Mouse (Mus musculus) liver, embryonic 12.5 days (tissue): ENCODE results near the gene Prok1. TPM values are rescaled to one million over a fixed set of nuclear protein-coding genes. Genes with fewer than 3 reads are reported as not detected.
A peak's percentile ranks its signal among the peaks of the same experiment; 100 is the strongest.

ENCODE experiments used
- ATAC-seq: fragments of 200-750 bp; cut with Nextera tagmentation; 2 replicates; pipeline ENCODE4 v1.8.0; 2017; ENCODE audit warnings: moderate number of reproducible peaks, mild to moderate bottlenecking, moderate library complexity
- H3K27ac ChIP-seq: fragments of 300-500 bp; sonication (generic); 2 replicates; pipeline ENCODE4 v1.5.1; 2016; ENCODE audit warnings: mild to moderate bottlenecking
- H3K27me3 ChIP-seq: fragments of 300-500 bp; sonication (generic); replicated peaks from 2 replicates; pipeline ENCODE4 v1.6.1; 2016; ENCODE audit warnings: mild to moderate bottlenecking, moderate library complexity
- H3K36me3 ChIP-seq: fragments of 300-500 bp; sonication (generic); 2 replicates; pipeline ENCODE4 v1.6.1; 2016; ENCODE audit warnings: mild to moderate bottlenecking, moderate library complexity
- H3K4me1 ChIP-seq: fragments of 300-500 bp; sonication (generic); 2 replicates; pipeline ENCODE4 v1.6.1; 2016
- H3K4me2 ChIP-seq: fragments of 300-500 bp; sonication (generic); 2 replicates; pipeline ENCODE4 v1.6.1; 2016; ENCODE audit warnings: mild to moderate bottlenecking, moderate library complexity
- H3K4me3 ChIP-seq: fragments of 300-500 bp; sonication (generic); 2 replicates; pipeline ENCODE4 v1.5.1; 2016; ENCODE audit warnings: mild to moderate bottlenecking, moderate library complexity
- H3K9ac ChIP-seq: fragments of 300-500 bp; sonication (generic); 2 replicates; pipeline ENCODE4 v1.6.1; 2016; ENCODE audit warnings: mild to moderate bottlenecking, moderate library complexity
- H3K9me3 ChIP-seq: fragments of 300-500 bp; sonication (generic); replicated peaks from 2 replicates; pipeline ENCODE4 v1.6.1; 2016; ENCODE audit warnings: mild to moderate bottlenecking, moderate library complexity
- WGBS: fragments of 180-500 bp; shearing (Covaris S2); methylation state at CpG from one replicate; pipeline ENCODE4 v1.1.7; 2016; ENCODE audit not compliant: insufficient replicate concordance; 5-methylcytosine and 5-hydroxymethylcytosine counted together
- polyA plus RNA-seq: library from polyadenylated mRNA; unstranded; fragments of >200 nt; fragmentation: Nextera tagmentation; extraction: Ambion mirVana; gene quantifications from 2 replicates; pipeline ENCODE4 v1.2.1, GENCODE M21; 2016

Gene Prok1
- polyA plus RNA-seq: not detected in 2 replicates

- Histone ChIP-seq H3K4me3 (no peak within 1 kb of the TSS), H3K4me1 (no peaks in the 10 kb centered on the region), H3K27me3 (0 out of 2 replicates have a peak, but pooled peaks cover 5% of the 10 kb centered on the region), H3K9ac (no peak within 1 kb of the TSS), H3K4me2 (no peak within 1 kb of the TSS), H3K36me3 (no peaks in the 10 kb centered on the region), H3K27ac (no peak within 1 kb of the TSS), H3K9me3 (no peaks in the 10 kb centered on the region)
- WGBS: 74% methylated on average over 9 of the region's 9 CpGs
- no peak for ATAC-seq
These were observed at the start of gene Prok1 for GRCm38 (mm10) chr3:107239607-107240006. Prok1 (minus strand) TSS chr3:107239707.

GRCm38 (mm10) chr3:107287346-107287745 lies 47.8 kb upstream of the Prok1 start:
- Histone ChIP-seq H3K4me1 (0 out of 2 replicates have a peak, but pooled peaks cover 12% of the 10 kb centered on the region), H3K36me3 (peaks cover 23% of the 10 kb centered on the region), H3K27me3 (no peaks in the 10 kb centered on the region), H3K4me2 (no peak overlapping the region), H3K27ac (no peak overlapping the region), H3K9me3 (no peaks in the 10 kb centered on the region), H3K4me3 (no peak overlapping the region), H3K9ac (no peak overlapping the region)
- no peak for ATAC-seq

- Histone ChIP-seq H3K27ac (no peak overlapping the region), H3K27me3 (no peaks in the 10 kb centered on the region), H3K4me3 (no peak overlapping the region), H3K4me2 (no peak overlapping the region), H3K9me3 (no peaks in the 10 kb centered on the region), H3K4me1 (0 out of 2 replicates have a peak, but pooled peaks cover 12% of the 10 kb centered on the region), H3K9ac (no peak overlapping the region), H3K36me3 (peaks cover 33% of the 10 kb centered on the region)
- WGBS: 73% methylated on average over 2 of the region's 2 CpGs
- no peak for ATAC-seq
These were observed 46.6 kb upstream of the Prok1 start for GRCm38 (mm10) chr3:107286123-107286522.

- peak within 1 kb of the TSS; percentile 92 for H3K4me3 ChIP-seq
- peaks cover 19% of the 10 kb centered on the region for H3K4me1 ChIP-seq
- H3K27ac ChIP-seq: peak within 1 kb of the TSS; percentile 56
- peak within 1 kb of the TSS; percentile 81 for H3K4me2 ChIP-seq
- peak; percentile 89 for ATAC-seq
- WGBS: 3% methylated on average over 43 of the region's 43 CpGs
- H3K9ac ChIP-seq: peak within 1 kb of the TSS; percentile 82
- H3K27me3 ChIP-seq: peaks cover 8% of the 10 kb centered on the region
- H3K9me3 ChIP-seq: no peaks in the 10 kb centered on the region
- H3K36me3 ChIP-seq: peaks cover 23% of the 10 kb centered on the region
These were observed 39.2 kb upstream of the Prok1 start, which contains the start of gene Lamtor5 for GRCm38 (mm10) chr3:107278479-107279269. Lamtor5 (plus strand) TSS chr3:107278858.

GRCm38 (mm10) chr3:107276626-107277025 lies 37.1 kb upstream of the Prok1 start:
- no peak for ATAC-seq
- 77% methylated on average over 3 of the region's 3 CpGs for WGBS
- peaks cover 8% of the 10 kb centered on the region for H3K27me3 ChIP-seq
- peaks cover 2% of the 10 kb centered on the region for H3K36me3 ChIP-seq
- H3K4me1 ChIP-seq: peaks cover 27% of the 10 kb centered on the region
- H3K9me3 ChIP-seq: no peaks in the 10 kb centered on the region
- no peak overlapping the region for H3K27ac ChIP-seq
- H3K4me3 ChIP-seq: no peak overlapping the region
- H3K9ac ChIP-seq: no peak overlapping the region
- no peak overlapping the region for H3K4me2 ChIP-seq

- H3K27me3 ChIP-seq: peaks cover 8% of the 10 kb centered on the region
These were observed 36.5 kb upstream of the Prok1 start for GRCm38 (mm10) chr3:107275996-107276395.

GRCm38 (mm10) chr3:107275351-107275750 lies 35.8 kb upstream of the Prok1 start:
- Histone ChIP-seq H3K9ac (no peak overlapping the region), H3K4me1 (peaks cover 24% of the 10 kb centered on the region), H3K4me2 (no peak overlapping the region), H3K27ac (no peak overlapping the region), H3K9me3 (no peaks in the 10 kb centered on the region), H3K4me3 (no peak overlapping the region), H3K36me3 (no peaks in the 10 kb centered on the region), H3K27me3 (peaks cover 8% of the 10 kb centered on the region)
- ATAC-seq: no peak
- WGBS: 52% methylated on average over 5 of the region's 5 CpGs

More at GRCm38 (mm10) chr3:107275996-107276395, 36.5 kb upstream of the Prok1 start:
- no peaks in the 10 kb centered on the region for H3K36me3 ChIP-seq
- no peak overlapping the region for H3K4me2 ChIP-seq
- WGBS: 51% methylated on average over 4 of the region's 4 CpGs
- H3K9ac ChIP-seq: no peak overlapping the region
- no peak overlapping the region for H3K27ac ChIP-seq
- ATAC-seq: no peak
- no peaks in the 10 kb centered on the region for H3K9me3 ChIP-seq
- peaks cover 27% of the 10 kb centered on the region for H3K4me1 ChIP-seq
- no peak overlapping the region for H3K4me3 ChIP-seq

- no peak overlapping the region for H3K9ac ChIP-seq
- WGBS: 9% methylated on average over 3 of the region's 3 CpGs
- ATAC-seq: peak; percentile 61
- no peaks in the 10 kb centered on the region for H3K9me3 ChIP-seq
- peaks cover 14% of the 10 kb centered on the region for H3K4me1 ChIP-seq
- H3K27ac ChIP-seq: no peak overlapping the region
- H3K36me3 ChIP-seq: no peaks in the 10 kb centered on the region
- peaks cover 8% of the 10 kb centered on the region for H3K27me3 ChIP-seq
- no peak overlapping the region for H3K4me3 ChIP-seq
- H3K4me2 ChIP-seq: no peak overlapping the region
These were observed 34.3 kb upstream of the Prok1 start for GRCm38 (mm10) chr3:107273820-107274219.

- Histone ChIP-seq H3K4me2 (no peak overlapping the region), H3K27me3 (peaks cover 8% of the 10 kb centered on the region), H3K9ac (no peak overlapping the region), H3K27ac (no peak overlapping the region), H3K4me3 (no peak overlapping the region), H3K36me3 (no peaks in the 10 kb centered on the region), H3K4me1 (peaks cover 8% of the 10 kb centered on the region), H3K9me3 (no peaks in the 10 kb centered on the region)
- 67% methylated on average over 3 of the region's 3 CpGs for WGBS
- peak; percentile 51 for ATAC-seq
These were observed 32.9 kb upstream of the Prok1 start for GRCm38 (mm10) chr3:107272433-107272832.

- no peak overlapping the region for H3K27ac ChIP-seq
- 65% methylated on average over 2 of the region's 2 CpGs for WGBS
- H3K4me1 ChIP-seq: no peaks in the 10 kb centered on the region
- H3K9me3 ChIP-seq: no peaks in the 10 kb centered on the region
- H3K9ac ChIP-seq: no peak overlapping the region
- no peak overlapping the region for H3K4me3 ChIP-seq
- H3K36me3 ChIP-seq: no peaks in the 10 kb centered on the region
- H3K27me3 ChIP-seq: no peaks in the 10 kb centered on the region
- H3K4me2 ChIP-seq: no peak overlapping the region
- no peak for ATAC-seq
These were observed 27.4 kb upstream of the Prok1 start for GRCm38 (mm10) chr3:107266814-107267345.

GRCm38 (mm10) chr3:107261851-107262165 lies 22.3 kb upstream of the Prok1 start:
- no peak overlapping the region for H3K4me2 ChIP-seq
- no peaks in the 10 kb centered on the region for H3K9me3 ChIP-seq
- no peaks in the 10 kb centered on the region for H3K36me3 ChIP-seq
- ATAC-seq: no peak
- WGBS: 70% methylated on average over 7 of the region's 7 CpGs
- no peak overlapping the region for H3K4me3 ChIP-seq
- no peak overlapping the region for H3K9ac ChIP-seq
- H3K27ac ChIP-seq: no peak overlapping the region
- no peaks in the 10 kb centered on the region for H3K27me3 ChIP-seq
- no peaks in the 10 kb centered on the region for H3K4me1 ChIP-seq

- Histone ChIP-seq H3K9ac (no peak overlapping the region), H3K9me3 (no peaks in the 10 kb centered on the region), H3K27me3 (no peaks in the 10 kb centered on the region), H3K4me1 (no peaks in the 10 kb centered on the region), H3K27ac (no peak overlapping the region), H3K36me3 (no peaks in the 10 kb centered on the region), H3K4me3 (no peak overlapping the region), H3K4me2 (no peak overlapping the region)
- 50% methylated on average over 8 of the region's 8 CpGs for WGBS
- no peak for ATAC-seq
These were observed 21.7 kb upstream of the Prok1 start for GRCm38 (mm10) chr3:107260956-107261850.
